Mouse (Mus musculus): ENCODE results near the gene Zfp982.
"Not testable (repeated sequence)": the region's sequence is repeated elsewhere in the genome, so short reads cannot be mapped to it uniquely, and the experiment has no call there.

Gene Zfp982

DNA sequence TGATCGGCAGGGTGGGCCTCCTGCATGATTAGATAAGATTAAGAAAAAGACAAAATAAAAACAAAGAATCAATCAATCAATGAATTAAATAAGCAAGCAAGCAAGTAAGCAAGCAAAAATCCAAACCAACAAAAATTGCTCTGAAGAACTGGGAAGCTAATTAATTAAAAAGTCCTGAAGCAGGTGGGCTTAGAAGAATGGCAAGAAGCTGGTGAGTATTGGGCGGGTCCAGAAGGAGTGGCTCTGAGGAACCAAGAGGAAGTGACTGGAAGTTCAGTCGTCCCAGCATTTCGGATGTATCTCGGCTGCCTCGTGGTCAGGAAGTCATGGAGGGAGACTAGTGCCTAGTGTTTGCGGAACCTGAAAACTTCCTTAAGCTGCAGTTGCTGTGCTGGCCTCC, at the start of gene Zfp982:
Gene Zfp982, plus strand, starts transcription at position 301 of the 400 bp plus-strand sequence.
- not testable (repeated sequence) for DNase-seq

DNA sequence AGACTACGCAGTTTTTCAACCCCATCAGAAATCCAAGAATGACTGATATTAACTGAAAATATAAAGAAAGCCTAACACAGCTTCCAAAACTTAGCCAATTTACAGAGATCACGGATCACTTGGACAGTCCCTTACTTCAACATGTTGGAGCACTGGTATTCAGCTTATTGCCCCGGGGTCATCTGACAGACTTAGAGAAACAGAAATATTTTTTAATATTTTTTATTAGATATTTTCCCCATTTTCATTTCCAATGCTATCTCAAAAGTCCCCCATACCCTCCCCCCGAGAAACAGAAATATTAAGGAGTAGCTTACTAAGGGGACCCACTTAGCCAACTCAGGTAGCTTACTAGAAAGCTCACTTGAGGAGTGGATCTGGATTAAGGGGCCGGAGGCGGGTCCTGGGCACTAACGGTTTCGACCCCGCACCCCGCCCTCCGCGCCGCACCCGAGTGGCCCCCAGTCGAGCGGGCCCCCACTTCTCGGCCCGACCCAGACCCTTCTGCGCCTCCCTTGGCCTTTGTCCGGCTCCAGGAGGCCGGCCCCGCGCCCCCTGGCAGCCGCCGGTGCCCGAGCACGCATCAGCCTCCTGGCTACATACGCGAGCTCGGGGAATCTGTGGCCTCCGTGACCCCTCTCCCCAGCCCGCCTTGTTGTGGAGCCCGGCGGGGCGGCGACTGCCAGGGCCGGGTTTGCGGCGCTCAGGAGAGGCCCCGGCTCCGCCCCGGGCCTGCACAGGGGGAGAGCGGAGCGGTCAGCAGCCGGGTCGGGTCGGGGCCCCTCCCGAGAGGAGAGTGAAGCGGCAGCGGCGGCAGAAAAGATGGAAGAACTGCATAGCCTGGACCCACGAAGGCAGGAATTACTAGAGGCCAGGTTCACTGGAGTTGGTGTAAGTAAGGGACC, 49.3 kb upstream of the Zfp982 start:
- peak; percentile 43 to 71 for DNase-seq

DNA sequence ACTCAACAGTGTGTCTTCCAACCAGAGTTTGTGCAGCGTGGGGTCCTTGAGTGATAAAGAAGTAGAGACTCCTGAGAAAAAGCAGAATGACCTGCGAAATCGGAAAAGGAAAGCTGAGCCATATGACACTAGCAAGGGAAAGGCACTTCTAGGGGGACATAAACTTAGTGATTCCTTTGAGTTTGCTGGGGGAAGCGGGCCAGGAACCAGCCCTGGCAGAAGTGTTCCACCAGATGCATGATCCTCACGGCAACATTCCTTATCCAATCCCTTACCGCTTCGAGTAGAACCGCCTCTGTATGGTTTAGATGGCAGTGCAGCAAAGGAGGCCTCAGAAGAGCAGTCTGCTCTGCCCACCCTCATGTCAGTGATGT, 48.7 kb upstream of the Zfp982 start:
- not testable (repeated sequence) for DNase-seq

DNA sequence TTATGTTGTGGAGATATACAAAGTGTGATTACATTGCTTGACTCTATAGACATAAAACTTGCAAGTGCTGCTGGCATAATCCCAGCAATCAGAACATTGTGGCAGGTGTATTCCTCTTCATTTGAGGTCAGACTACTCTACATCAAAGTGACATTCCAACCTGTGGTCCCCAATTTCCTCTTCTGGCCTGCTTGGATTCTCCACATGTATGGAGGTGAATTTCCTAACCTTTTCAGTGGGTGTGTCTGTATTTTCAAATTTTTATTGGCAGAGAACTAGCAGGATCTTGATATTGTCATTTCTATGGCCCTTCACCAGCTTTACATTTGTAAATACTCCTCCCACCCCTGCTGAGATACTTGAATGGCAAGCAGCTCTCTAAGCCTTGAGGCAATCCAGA, 46.8 kb upstream of the Zfp982 start:
- not testable (repeated sequence) for DNase-seq

DNA sequence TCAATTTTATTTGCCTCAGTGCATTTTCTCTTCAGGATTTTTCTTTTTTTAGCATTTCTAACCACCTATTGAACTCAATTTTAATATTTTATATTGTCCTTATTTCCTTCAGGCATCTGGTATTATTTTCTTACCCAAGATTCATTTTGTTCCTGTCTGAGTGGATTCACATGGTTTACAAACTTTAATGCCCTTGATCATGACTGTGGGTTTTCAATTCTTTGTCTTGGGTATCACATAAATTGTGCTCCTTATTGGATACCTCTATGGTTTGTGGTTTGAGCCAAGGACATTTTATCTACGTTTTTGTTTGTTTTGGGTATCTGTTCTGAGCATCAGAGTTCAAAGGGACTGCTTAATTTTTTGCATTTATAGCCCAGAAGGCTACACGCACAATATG, 43.9 kb upstream of the Zfp982 start:
- no peak for DNase-seq

GRCm38 (mm10) chr4:147449099-147449581, 43.1 kb upstream of the Zfp982 start:
- DNase-seq, result peak in 1 of 2 experiments; percentile 34

- DNase-seq, result not testable (repeated sequence)
Measured at GRCm38 (mm10) chr4:147449986-147450385, 42.2 kb upstream of the Zfp982 start.

- DNase-seq, result not testable (repeated sequence)
Measured at GRCm38 (mm10) chr4:147467207-147467606, 25.0 kb upstream of the Zfp982 start.

GRCm38 (mm10) chr4:147498772-147499613, 6.8 kb downstream of the Zfp982 start:
- DNase-seq, result not testable (repeated sequence)

GRCm38 (mm10) chr4:147509174-147509573, 17.0 kb downstream of the Zfp982 start:
- no peak for DNase-seq

- peak in 1 of 2 experiments; percentile 40 for DNase-seq
Measured at GRCm38 (mm10) chr4:147518981-147519380, 26.8 kb downstream of the Zfp982 start.

DNA sequence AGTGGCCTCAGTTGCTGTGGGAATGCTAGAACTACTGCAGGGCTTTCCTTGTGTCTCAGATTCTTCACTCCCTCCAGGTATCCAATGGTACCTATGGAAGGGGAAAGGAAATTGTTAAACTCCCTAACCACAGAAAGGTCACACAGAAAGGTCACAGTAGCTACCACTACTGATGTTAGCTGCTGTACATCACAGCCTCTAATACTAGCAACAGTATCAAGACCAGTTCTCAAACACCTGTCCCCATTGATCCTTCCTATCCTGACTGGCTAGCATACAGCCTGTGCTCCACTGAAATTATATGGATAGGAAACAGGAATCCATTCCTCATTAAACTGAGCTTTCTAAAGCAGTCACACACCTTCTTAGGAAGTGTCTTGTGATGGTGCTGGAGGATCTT, 27.9 kb downstream of the Zfp982 start:
- DNase-seq, result no peak

- no peak for DNase-seq
Measured at GRCm38 (mm10) chr4:147525125-147525524, 32.9 kb downstream of the Zfp982 start.

DNA sequence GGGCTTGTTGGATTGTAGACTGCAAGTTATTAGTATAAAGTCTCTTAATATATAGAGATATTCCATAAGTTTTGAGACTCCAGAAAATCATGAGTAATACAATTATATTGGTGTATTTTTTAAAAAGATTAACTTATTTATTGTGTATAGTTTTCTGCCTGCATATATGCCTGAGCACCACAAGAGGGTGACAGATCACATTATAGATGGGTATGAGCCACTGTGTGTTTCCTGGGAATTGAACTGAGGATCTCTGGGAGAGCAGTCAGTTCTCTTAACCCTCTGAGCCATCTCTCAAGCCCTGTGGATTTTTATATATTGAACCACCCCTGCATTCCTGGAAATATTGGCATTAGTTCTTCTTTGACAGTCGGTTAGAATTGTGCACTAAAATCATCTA, 38.1 kb downstream of the Zfp982 start:
- DNase-seq, result no peak

GRCm38 (mm10) chr4:147535916-147536315, 43.7 kb downstream of the Zfp982 start:
- peak in 1 of 2 experiments; percentile 22 for DNase-seq

DNA sequence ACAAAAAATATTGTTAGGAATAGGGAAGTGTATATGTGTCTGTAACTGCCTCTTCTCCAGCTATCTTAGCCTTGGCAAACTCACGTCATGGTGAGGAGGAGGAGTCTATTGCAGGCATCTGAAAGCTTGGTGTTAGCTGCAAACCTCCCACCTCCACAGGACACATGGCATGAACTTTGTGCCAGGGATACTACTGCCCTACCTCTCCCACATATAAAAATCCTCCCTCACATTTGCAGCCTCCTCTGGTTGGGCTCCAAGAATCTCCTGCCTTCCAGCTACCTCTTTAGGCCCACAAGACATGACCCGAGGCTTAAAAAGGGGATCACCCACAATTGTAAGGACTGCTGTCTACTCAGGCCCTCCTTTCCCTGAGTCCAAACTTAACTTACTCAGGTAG, 45.5 kb downstream of the Zfp982 start:
- DNase-seq, result peak in 1 of 2 experiments; percentile 19

DNA sequence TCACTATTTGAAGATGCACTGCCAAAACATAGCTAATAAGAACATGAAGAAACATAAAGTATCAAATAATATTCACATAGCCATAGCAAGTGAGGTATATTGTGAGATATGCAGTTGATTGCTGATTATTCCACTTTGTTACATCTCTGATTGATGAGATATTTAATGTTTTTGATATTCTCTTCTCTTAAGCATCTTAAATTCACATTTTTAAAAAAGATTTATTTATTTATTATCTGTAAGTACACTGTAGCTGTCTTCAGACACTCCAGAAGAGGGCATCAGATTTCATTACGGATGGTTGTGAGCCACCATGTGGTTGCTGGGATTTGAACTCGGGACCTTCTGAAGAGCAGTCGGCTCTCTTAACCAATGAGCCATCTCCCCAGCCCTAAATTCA, 47.7 kb downstream of the Zfp982 start, which contains the start of gene Gm16503:
Gene Gm16503, plus strand, starts transcription at position 301 of the 400 bp plus-strand sequence.
- DNase-seq, result not testable (repeated sequence)

DNA sequence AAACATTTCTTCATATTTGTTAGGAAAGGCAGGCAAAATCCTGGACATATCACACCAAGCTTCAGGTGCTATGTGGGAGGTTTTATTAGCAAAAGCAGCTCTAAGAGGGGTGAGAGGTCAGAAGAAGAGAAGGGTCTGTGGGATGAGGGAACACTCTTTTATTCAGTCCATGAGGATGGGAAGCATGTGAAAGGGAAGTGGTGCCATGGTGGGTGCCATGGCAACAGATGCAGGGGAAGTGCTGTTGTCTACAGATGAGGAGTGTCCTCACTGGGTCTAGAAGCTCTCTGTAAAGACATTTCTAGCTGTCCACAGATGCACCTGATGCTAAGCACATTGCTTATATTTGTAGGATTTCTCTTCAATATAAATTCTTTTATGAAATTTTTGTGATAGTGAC, 48.9 kb downstream of the Zfp982 start:
- DNase-seq, result peak in 1 of 2 experiments; percentile 21

DNA sequence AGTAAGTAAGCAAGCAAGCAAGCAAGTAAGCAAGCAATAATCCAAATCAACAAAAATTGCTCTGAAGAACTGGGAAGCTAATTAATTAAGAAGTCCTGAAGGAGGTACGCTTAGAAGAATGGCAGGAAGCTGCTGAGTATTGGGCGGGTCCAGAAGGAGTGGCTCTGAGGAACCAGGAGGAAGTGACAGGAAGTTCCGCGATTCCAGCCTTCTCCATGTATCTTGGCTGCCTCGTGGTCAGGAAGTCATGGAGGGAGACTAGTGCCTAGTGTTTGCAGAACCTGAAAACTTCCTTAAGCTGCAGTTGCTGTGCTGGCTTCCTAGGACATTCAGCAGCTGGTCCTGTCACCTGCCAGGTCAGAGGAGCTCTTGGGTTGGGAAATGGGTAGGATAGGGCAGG, 60.9 kb downstream of the Zfp982 start, which contains the start of gene Zfp985:
Gene Zfp985, plus strand, starts transcription at position 207 of the 400 bp plus-strand sequence.
- DNase-seq, result peak in 1 of 2 experiments; percentile 31

DNA sequence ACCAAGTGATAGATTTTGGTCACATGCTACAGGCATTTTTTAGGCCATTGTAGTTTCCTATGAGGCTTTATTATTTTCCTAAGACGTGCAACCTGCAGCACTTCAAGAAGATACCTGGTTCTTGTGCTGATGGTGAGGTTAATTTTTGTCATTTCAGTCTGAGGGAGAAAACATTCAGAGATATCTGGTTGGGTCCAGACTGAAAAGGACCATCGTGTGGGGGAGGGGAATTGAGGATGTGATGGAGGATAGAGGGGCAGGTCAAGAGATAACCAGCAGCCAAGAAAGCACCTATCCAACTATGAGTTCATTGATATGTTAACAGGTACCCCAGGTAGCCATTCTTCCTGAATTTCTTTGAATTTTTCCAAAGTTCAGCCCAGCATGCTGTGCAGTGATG, 62.1 kb downstream of the Zfp982 start:
- not testable (repeated sequence) for DNase-seq

DNA sequence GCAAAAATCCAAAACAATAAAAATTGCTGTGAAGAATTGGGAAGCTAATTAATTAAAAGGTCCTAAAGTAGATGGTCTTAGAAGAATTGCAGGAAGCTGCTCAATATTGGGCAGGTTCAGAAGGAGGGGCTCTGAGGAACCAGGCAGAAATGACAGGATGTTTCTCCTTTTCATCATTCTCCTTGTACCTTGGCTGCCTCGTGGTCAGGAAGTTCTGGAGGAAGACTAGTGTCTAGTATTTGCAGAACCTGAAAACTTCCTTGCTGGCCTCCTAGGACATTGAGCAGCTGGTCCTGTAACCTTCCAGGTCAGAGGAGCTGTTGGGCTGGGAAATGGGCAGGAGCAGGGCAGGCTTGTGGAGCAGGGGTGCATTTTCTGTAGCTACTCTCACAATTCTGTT, 64.7 kb downstream of the Zfp982 start:
- DNase-seq, result not testable (repeated sequence)

GRCm38 (mm10) chr4:147558011-147558410, 65.8 kb downstream of the Zfp982 start:
- DNase-seq, result not testable (repeated sequence)

DNA sequence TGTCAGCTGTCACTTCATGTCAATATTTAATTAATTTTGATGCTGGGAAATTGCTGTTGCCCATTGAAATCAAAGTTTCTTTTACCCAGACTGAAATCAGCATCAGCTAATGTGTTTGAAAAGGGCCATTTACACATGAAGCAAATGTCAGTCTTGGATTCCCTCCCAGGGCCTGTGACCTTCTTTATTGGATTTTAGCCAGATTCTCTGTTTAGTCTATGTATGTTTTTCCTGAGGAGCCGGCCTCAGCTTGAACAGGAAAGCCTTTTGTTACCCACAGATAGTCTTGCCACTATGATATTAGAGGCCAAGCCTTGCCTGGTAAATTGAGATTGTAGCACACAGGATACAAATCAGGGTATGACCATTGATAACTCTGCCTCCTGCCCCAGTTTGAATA, 66.9 kb downstream of the Zfp982 start:
- peak in 1 of 2 experiments; percentile 21 for DNase-seq

All from kidney, postnatal 25 days (tissue).